Mouse (Mus musculus): ENCODE measurements around the gene Scrn3.

Scrn3 gene

GRCm38 (mm10) chr2:73306006-73306405, 6.4 kb upstream of the Scrn3 start:
- DNase-seq (ENCODE audit: extremely low read depth, low read depth, low spot score), result no peak

DNA sequence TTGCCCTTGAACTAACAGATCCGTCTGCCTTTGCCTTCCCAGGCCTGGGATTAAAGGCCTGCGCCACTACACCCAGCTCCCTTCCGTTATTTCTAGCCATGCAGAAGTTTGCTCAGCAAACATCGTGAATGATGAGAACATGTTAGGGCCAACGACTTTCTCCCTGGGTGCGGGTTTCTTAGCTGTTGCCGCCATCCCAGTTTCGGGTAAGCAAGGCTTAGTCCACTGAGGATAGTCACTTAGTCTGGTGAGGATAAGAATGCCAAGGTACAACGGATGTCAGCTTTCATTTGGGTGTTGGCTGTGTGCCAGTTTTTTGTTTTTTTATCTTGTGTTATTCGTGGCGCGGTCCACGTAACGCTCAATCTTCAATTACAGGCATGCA, 708 bp downstream of the Scrn3 start:
- DNase-seq (ENCODE audit: extremely low read depth, low read depth, low spot score), result no peak

DNA sequence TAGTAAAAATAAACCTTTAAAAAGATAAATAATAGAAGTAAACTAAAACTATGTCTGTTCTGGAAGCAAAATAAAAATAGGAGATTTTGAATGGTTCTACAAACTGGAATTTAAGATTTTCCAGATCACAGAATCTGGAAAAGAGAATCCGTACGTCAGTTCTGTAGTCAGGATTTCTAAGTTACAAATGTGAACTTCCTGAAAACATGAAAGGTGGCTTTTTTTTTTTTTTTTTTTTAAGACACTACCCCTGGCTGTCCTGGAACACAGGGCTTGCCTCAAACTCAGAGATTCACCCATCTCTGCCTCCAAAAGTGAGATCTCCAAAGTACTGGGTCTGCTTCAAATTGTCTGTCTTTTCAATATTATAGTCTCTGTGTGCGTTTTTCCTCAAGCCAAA, 1.9 kb downstream of the Scrn3 start:
- no peak for DNase-seq (ENCODE audit: extremely low read depth, low read depth, low spot score)

- DNase-seq (ENCODE audit: extremely low read depth, low read depth, low spot score), result no peak
These were observed 5.0 kb downstream of the Scrn3 start for GRCm38 (mm10) chr2:73317426-73317825.

GRCm38 (mm10) chr2:73319218-73319617, 6.8 kb downstream of the Scrn3 start:
- DNase-seq (ENCODE audit: extremely low read depth, low read depth, low spot score), result no peak

DNA sequence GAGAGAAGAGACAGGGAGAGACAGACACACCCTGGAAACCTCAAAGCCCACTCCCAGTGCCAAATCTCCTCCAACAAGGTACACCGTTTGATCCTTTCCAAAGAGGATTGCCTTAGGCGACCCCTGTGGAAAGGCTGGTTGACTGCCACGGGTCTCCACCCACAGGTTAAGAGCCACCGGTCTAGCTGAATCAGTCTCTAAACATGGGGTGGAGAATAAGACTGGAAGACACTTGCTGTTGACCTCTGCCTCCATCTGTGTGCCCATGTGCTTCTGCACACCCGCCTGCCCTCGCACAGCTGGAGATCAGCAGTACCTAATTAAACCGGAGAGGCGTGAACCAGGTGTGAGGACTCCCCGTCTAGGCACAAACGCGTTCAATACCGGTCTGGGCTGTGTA, 10.6 kb downstream of the Scrn3 start:
- no peak for DNase-seq (ENCODE audit: extremely low read depth, low read depth, low spot score)

DNA sequence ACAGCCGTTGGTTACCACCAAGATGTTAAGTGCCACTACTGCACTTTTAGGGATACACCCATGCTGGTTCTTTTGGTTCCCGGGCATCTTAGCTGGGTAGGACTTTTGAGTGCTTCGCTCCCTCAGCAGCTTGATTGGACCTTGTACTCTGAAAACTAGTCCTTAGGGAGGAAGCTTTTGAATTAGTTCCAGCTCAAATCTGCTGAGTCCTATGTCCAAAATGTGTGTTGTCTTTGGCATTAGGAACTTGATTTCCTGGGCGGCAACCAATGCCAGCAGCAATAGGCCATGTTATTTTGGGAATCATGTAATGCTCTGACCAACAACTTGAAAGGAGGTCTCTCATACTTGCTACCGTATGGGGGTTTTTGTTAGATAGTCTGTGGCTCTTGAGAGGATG, 13.5 kb downstream of the Scrn3 start:
- DNase-seq (ENCODE audit: extremely low read depth, low read depth, low spot score), result no peak

GRCm38 (mm10) chr2:73335949-73336348, 23.5 kb downstream of the Scrn3 start:
- DNase-seq (ENCODE audit: extremely low read depth, low read depth, low spot score), result no peak

GRCm38 (mm10) chr2:73338415-73338814, 26.0 kb downstream of the Scrn3 start:
- no peak for DNase-seq (ENCODE audit: extremely low read depth, low read depth, low spot score)

GRCm38 (mm10) chr2:73343701-73344100, 31.3 kb downstream of the Scrn3 start:
- no peak for DNase-seq (ENCODE audit: extremely low read depth, low read depth, low spot score)

DNA sequence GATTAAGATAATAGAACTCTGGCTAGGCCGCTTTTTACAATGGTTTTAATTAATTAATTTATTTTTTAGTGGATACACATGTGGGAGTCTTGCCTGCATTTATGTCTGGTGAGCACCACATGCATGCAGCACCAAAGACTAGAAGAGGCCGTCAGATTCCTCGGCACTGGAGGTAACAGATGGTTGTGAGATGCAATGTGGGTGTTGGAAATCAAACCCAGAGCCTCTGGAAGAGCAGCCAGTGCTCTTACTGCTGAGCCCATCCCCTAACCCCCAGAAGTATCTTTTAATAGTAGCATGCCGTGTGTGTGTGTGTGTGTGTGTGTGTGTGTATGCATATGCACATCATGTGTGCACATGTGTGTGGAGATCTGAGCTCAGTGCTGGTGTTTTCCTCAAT, 32.8 kb downstream of the Scrn3 start:
- no peak for DNase-seq (ENCODE audit: extremely low read depth, low read depth, low spot score)

DNA sequence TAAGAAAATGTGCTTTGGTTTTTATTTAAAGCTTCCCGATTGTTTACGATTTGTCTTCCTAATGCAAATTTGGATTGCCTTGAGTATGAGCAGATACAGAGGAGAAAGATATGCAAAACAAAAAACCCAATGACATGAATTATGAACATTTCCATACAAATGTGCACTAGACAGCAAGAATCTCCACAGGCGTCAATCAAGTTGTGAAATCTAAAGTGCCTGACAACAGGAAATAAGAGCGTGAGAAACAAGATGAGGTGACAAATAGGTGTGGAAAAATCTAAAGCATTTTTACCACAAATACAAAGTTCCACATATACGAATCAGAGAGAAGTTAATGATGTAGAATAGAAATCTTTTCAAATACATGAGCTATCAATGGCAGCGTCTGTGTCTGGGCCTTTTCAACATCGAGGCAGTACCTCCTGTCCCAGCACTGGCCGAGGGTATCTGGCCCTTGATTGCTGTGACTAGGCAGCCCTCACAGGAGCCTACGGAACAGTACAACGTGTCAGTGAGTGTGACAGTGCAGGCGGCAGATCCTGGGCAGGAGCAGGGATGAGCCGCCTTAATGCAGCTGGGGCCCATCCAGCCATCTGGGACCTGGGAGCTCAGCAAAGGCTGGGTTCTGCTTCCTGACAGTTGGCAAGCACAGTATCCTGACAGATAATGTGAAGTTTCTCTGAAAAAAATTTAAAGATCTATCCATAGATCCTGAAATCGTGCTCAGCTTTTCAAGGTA, 34.1 kb downstream of the Scrn3 start:
- DNase-seq (ENCODE audit: extremely low read depth, low read depth, low spot score), result no peak

- DNase-seq (ENCODE audit: extremely low read depth, low read depth, low spot score), result no peak
These were observed 34.7 kb downstream of the Scrn3 start for GRCm38 (mm10) chr2:73347136-73347535.

DNA sequence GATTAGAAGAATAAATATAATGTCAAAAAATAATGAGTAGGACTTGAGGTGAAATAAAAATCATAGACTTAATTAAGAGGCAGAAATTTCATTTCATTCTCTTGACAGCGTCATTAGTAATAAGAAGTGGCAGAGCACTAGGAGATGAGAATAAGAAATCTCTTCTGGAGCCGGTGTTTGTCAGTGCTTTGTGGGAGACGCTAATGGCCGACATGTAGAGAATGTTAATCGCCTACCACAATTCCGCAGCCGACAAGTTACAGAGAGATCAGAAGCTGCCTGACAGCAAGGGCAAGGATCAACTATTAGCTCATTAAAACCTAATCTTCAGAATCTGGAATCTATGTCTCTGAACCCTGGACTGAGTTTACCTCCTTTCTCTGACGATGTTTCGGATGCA, 35.4 kb downstream of the Scrn3 start:
- no peak for DNase-seq (ENCODE audit: extremely low read depth, low read depth, low spot score)

- no peak for DNase-seq (ENCODE audit: extremely low read depth, low read depth, low spot score)
These were observed 35.8 kb downstream of the Scrn3 start for GRCm38 (mm10) chr2:73348221-73348620.

DNA sequence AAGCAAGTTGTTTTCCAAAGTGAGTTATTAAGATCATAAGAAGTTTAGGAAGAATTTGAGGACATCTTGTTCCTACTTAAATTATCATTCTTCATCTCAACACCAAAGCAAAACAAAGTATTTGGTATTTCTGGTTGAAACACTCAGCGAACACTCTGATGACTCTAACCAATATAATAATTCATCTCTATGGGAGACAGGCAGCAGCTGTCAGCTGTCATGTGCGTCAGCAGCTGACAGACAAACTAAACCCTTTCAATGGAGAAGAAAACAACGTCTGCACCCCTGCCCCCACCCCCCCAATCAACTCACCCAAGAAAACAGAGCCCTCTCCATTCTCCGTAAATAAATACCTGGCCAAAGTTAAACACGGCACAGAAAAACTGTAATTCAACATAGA, 39.1 kb downstream of the Scrn3 start:
- DNase-seq (ENCODE audit: extremely low read depth, low read depth, low spot score), result no peak

DNA sequence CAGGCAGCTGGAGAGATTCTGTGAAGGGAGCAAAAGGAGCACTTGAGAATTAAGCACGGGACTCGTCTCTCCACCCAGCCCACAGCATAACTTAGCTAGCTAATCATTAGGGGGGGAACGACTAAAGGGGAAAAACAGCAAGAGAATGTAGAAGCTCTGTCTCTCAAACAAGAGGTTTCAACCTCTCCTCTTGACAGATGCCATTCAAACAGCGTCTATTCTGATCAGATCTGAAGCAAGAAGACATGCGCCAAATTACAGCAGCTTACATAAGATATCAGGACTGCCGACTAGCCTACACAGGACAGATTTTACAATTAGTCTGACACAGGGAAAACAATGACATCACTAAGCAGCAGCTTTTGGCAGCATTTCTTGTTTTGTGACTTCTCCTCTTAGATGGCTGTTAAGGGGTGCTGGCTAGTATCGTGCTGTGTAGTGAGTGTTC, 39.5 kb downstream of the Scrn3 start:
- no peak for DNase-seq (ENCODE audit: extremely low read depth, low read depth, low spot score)

- no peak for DNase-seq (ENCODE audit: extremely low read depth, low read depth, low spot score)
These were observed 44.6 kb downstream of the Scrn3 start for GRCm38 (mm10) chr2:73357004-73357403.

DNA sequence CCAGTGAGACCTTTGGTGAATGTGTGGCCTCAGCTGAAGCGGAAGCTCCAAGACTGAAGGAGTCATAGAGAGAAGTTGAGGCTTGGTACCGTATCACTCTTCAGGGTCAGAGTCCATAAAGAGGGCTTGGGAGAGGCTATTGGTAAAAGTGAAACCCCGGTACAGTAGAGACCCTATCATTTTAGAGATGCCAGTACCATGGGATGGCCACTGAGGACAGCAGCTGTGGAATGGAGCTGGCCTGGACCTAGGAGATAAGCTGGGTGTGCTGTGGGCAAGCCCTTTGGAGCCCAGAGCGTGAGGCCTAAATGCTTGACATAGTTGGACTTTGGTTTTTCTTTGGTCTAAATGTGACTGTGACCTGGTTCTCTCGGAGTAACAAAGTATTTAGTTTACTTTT, 47.5 kb downstream of the Scrn3 start:
- no peak for DNase-seq (ENCODE audit: extremely low read depth, low read depth, low spot score)

DNA sequence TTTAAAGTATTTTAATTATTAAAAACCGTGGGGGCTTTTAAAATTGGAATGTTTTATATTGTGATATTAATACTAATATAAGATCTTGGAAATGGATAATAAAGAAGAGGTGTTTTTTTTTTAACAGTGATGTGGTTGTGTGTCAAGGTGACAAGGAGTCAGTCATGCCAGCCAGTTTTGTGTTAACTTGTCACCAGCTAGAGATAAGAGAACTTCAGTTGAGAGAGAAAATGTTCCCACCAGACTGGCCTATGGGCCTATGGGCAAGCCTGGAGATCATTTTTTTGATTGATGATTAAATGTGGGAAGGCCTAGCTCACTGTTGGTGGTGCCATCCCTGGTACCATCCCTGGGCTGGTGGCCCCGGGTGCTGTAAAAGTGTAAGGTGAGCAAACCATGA, 48.1 kb downstream of the Scrn3 start:
- DNase-seq (ENCODE audit: extremely low read depth, low read depth, low spot score), result no peak

DNA sequence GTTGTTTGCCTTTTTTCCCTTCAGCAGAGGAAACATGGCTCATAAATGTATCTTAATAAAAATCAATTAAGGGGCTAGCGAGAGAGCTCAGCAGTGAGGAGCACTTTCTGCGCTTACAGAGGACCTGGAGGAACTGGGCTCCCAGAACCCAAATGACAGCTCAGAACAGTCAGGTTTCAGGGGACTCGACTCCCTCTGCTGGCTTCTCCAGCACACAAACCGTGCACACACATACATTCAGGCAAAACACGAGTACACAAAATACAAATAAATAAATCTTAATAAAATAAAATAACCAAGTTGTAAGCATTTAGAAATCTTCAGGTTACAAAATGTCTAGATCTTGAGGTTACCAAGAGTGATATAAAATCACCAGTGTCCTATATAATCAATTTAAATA, 51.0 kb downstream of the Scrn3 start:
- DNase-seq (ENCODE audit: extremely low read depth, low read depth, low spot score), result no peak

GRCm38 (mm10) chr2:73371530-73372335, 59.3 kb downstream of the Scrn3 start:
- DNase-seq (ENCODE audit: extremely low read depth, low read depth, low spot score), result no peak

All from fat pad, adult 2 months (tissue).